Mouse (Mus musculus) cerebellum, adult 2 months (tissue): ENCODE data around the gene Gjd3. TPM values are rescaled to one million over a fixed set of nuclear protein-coding genes. Genes with fewer than 3 reads are reported as not detected.

Experiments
- DNase-seq, 2 experiments: peaks; one replicate each; pipeline ENCODE4 v3.0.0; 2021
- H3K27ac ChIP-seq: fragments of 200-500 bp; 2 replicates; pipeline ENCODE4 v1.5.1; 2012; ENCODE audit warnings: low read length, control low read depth, inconsistent platforms; ENCODE audit not compliant: insufficient read depth
- H3K27me3 ChIP-seq: fragments of 200-500 bp; 2 replicates; pipeline ENCODE4 v1.6.1; 2012; ENCODE audit warnings: inconsistent platforms, mild to moderate bottlenecking, low read length, moderate library complexity; ENCODE audit not compliant: control insufficient read depth, insufficient read depth
- H3K4me1 ChIP-seq: fragments of 200-500 bp; 2 replicates; pipeline ENCODE4 v1.6.1; 2011; ENCODE audit warnings: low read length; ENCODE audit not compliant: control insufficient read depth, insufficient read depth
- H3K4me3 ChIP-seq: fragments of 200-500 bp; replicated peaks from 2 replicates; pipeline ENCODE3; 2011; ENCODE audit warnings: mild to moderate bottlenecking, low read depth, low read length, control low read depth; ENCODE audit not compliant: insufficient read depth
- CTCF ChIP-seq: fragments of 200-500 bp; IDR thresholded peaks from 2 replicates; pipeline ENCODE4 v1.5.1; 2011; ENCODE audit warnings: low read depth, mild to moderate bottlenecking, control low read depth, low read length, moderate library complexity, borderline replicate concordance; ENCODE audit not compliant: insufficient read depth
- POLR2A ChIP-seq: fragments of 200-500 bp; IDR thresholded peaks from 2 replicates; pipeline ENCODE4 v1.6.1; 2011; ENCODE audit warnings: low read length, control low read depth, borderline replicate concordance; ENCODE audit not compliant: insufficient read depth
- WGBS: fragments of 180-500 bp; shearing (Covaris S2); methylation state at CpG from one replicate; pipeline ENCODE4 v1.1.7; 2018; 5-methylcytosine and 5-hydroxymethylcytosine counted together
- polyA plus RNA-seq: library from polyadenylated mRNA; depleted of rRNA; stranded (reverse); fragments of >200 nt; gene quantifications from 2 replicates; pipeline ENCODE4 v1.2.3, GENCODE M21; 2012

Gene Gjd3
- polyA plus RNA-seq, 1 experiment = 2.1 TPM

DNA sequence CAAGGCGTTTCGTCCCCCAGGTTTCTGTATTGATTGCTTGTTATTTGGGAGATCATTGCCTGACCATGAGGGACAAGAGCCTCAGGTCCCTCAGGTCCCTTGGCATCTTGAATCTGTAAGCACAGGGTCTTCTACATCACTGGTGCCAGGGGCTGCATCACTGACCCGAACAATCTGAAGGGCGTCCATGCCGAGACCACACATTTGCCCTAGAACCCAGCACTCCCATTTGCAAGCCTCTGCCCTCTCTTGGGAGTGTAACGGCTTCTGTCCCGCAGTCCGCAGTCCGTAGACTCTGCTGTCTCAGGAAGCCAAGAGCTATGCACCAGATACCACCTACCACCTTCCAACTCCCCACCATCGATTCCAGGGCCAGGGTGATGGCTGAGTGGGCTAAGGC is 26.5 kb downstream of the Gjd3 start:
- no peak overlapping the region for H3K4me3 ChIP-seq
- TF ChIP-seq CTCF (no peak), POLR2A (no peak)
- 93% methylated on average over 8 of the region's 10 CpGs for WGBS
- H3K27me3 ChIP-seq = no peaks in the 10 kb centered on the region
- no peak for DNase-seq
- H3K27ac ChIP-seq = no peak overlapping the region
- H3K4me1 ChIP-seq = peaks cover 37% of the 10 kb centered on the region

DNA sequence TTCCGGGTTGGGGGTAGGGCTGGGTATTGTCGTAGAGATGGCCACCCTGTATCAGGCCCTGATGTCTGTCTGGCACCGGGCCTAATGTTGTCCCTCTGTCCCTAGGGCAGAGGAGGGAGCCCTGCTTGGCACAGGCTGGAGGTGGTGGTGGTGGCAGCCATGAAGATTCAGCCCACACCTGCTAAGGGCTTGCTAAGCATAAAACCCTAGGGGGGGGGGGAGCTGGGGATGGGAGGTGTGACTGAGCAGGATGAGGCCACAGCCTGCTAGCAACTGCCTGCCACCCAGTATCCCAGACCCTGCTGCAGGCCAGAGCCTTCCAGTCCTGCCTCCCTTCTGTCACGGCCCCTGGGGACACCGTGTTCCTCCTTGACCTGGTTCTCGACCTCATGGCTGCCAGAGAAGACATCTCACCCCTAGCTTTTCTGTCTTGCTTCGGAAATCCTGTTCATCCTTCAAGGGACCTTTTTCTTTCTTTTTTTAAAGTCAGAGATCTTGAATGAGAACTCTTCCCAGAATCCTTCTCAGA is 27.0 kb downstream of the Gjd3 start:
- TF ChIP-seq CTCF (no peak), POLR2A (no peak)
- DNase-seq = no peak
- H3K27ac ChIP-seq = no peak overlapping the region
- 37% methylated on average over 6 of the region's 7 CpGs for WGBS
- H3K27me3 ChIP-seq = no peaks in the 10 kb centered on the region
- H3K4me3 ChIP-seq = no peak overlapping the region
- H3K4me1 ChIP-seq = peaks cover 39% of the 10 kb centered on the region

- no peak for TF ChIP-seq CTCF
- no peak for TF ChIP-seq POLR2A
- H3K4me1 ChIP-seq = peaks cover 44% of the 10 kb centered on the region
These were observed 27.8 kb downstream of the Gjd3 start for GRCm38 (mm10) chr11:98954801-98955706.

DNA sequence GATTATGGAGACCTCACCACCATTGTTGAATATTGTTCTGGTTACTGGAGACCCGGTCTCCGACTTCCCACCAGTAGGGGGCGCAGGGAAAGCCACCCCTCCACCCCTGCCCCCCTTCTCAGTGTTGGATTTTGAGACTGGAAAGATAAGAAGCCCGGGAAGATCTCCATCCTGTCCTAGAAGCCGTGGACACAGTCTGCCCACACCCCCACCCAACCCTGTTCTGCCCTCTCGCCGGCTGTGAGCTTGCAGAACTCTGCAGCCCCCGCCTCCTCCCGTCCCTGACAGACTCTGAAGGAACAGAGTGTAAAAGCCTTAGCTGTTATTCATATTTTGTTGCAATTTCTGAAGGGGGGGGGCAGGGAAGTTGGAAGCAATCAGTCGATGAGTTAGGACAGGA is 28.4 kb downstream of the Gjd3 start:
- 28% methylated on average over 10 of the region's 10 CpGs for WGBS
- Histone ChIP-seq H3K27ac (no peak overlapping the region), H3K27me3 (no peaks in the 10 kb centered on the region), H3K4me3 (no peak overlapping the region), H3K4me1 (peaks cover 50% of the 10 kb centered on the region)
- DNase-seq = no peak
- TF ChIP-seq CTCF (peak; percentile 65; the same call in 1 of the 2 replicates), POLR2A (no peak)

More at GRCm38 (mm10) chr11:98954801-98955706, 27.8 kb downstream of the Gjd3 start:
- Histone ChIP-seq H3K4me3 (no peak overlapping the region), H3K27ac (no peak overlapping the region), H3K27me3 (no peaks in the 10 kb centered on the region)
- 48% methylated on average over 16 of the region's 17 CpGs for WGBS
- no peak for DNase-seq

DNA sequence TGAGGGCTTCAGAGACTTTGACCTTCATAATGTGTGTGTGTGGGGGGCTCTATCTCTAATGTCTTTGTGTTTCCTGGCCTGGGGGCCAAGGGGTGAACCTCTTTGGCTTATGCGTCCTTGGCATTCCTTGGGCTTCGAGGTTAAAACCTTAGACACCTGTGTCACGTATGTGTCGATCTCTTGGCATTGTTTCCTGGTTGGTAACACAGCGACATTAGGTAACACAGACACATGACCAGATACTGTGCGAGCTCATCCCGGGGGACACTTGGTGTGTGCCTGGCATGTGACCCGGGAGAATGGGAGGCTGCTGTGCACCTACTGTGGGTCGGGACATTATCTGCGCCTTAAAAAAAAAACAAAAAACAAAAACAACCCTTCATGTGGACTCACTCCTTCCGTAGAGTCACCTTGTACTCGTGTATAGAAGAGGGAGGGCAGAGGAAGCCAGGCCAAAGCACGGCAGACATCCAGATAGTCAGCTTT is 28.9 kb downstream of the Gjd3 start:
- Histone ChIP-seq H3K27ac (no peak overlapping the region), H3K27me3 (no peaks in the 10 kb centered on the region), H3K4me1 (peaks cover 54% of the 10 kb centered on the region), H3K4me3 (no peak overlapping the region)
- WGBS = 40% methylated on average over 13 of the region's 13 CpGs
- DNase-seq = no peak
- no peak for TF ChIP-seq POLR2A
- TF ChIP-seq CTCF = no peak

DNA sequence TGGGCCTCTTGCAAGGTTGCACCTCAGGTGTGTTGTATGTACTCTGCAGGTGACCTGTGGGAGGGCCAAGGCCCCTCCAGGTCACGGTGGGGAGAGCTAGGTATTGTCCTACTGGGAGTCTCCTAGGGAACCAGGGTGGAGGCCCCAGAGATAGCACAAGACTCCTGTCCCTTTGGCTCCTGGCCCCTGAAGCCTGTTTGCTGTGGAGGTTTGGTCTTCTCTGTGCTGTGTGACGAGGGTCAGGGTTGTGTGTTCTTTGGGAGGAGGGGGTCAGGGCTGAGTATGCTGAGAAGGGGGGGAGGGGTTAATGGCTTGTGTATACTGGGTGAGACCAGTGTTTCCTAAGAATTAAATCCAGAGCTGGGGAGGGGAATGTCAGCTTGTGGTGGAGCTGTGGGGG is 29.5 kb downstream of the Gjd3 start:
- Histone ChIP-seq H3K27ac (no peak overlapping the region), H3K4me3 (no peak overlapping the region), H3K27me3 (no peaks in the 10 kb centered on the region), H3K4me1 (peaks cover 54% of the 10 kb centered on the region)
- no peak for TF ChIP-seq CTCF
- no peak for TF ChIP-seq POLR2A
- WGBS = 40% methylated on average over 2 of the region's 2 CpGs
- no peak for DNase-seq

DNA sequence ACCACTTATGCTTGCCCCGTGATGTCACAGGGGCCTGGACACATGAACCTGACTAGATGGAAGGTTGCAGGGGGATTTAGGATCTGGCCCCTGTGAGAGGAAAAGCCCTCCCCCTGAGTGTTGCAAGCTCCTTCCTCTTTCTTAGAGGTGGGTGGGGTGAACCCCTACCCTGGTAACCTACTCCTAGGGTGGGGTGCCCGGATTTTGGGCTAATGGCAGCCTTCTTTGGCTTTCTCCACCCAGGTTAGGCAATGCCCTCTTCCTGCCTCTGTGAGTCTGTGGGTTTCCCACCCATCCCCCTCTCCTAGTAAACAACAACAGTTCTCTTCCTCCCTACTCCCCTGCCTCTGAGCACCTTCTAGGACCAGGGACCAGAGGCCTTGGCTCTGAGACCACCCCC is 30.1 kb downstream of the Gjd3 start:
- H3K4me3 ChIP-seq = no peak overlapping the region
- peaks cover 54% of the 10 kb centered on the region for H3K4me1 ChIP-seq
- TF ChIP-seq CTCF (no peak), POLR2A (no peak)
- 75% methylated on average over 2 of the region's 2 CpGs for WGBS
- no peak for DNase-seq
- H3K27ac ChIP-seq = no peak overlapping the region
- no peaks in the 10 kb centered on the region for H3K27me3 ChIP-seq

DNA sequence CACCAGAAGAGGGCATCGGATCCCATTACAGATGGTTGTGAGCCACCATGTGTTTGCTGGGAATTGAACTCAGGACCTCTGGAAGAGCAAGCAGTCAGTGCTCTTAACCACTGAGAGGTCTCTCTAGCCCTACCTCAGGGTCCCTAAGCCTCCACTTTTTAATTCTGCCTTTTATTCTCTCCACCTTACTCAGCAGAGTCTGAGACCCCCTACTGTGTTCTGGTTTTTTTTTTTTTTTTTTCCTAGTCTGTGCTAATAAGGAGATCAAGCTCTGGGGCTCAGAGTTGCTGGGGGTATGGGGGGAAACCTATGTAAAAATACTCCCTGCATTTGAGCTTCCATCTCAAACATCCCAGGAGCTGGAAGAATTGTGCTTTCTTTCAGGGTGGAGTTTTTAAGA is 30.7 kb downstream of the Gjd3 start:
- H3K27ac ChIP-seq = no peak overlapping the region
- TF ChIP-seq CTCF (no peak), POLR2A (no peak)
- H3K4me3 ChIP-seq = no peak overlapping the region
- 40% methylated on average over 1 of the region's 1 CpGs for WGBS
- peaks cover 56% of the 10 kb centered on the region for H3K4me1 ChIP-seq
- H3K27me3 ChIP-seq = no peaks in the 10 kb centered on the region
- no peak for DNase-seq
